Mouse (Mus musculus): ENCODE measurements around the gene Sphkap.

The Sphkap gene

GRCm38 (mm10) chr1:83297137-83298076 is 110.6 kb downstream of the Sphkap start:
- no peak for DNase-seq (ENCODE audit: low spot score)

- no peak for DNase-seq (ENCODE audit: low spot score)
These were observed 122.1 kb downstream of the Sphkap start for GRCm38 (mm10) chr1:83285866-83286265.

GRCm38 (mm10) chr1:83277044-83277443 is 131.0 kb downstream of the Sphkap start:
- peak; percentile 50 for DNase-seq (ENCODE audit: low spot score)

GRCm38 (mm10) chr1:83276637-83277036 is 131.4 kb downstream of the Sphkap start:
- DNase-seq (ENCODE audit: low spot score) = no peak

GRCm38 (mm10) chr1:83251746-83252145 is 156.3 kb downstream of the Sphkap start:
- DNase-seq (ENCODE audit: low spot score) = no peak

GRCm38 (mm10) chr1:83248235-83248746 is 159.7 kb downstream of the Sphkap start:
- no peak for DNase-seq (ENCODE audit: low spot score)

- no peak for DNase-seq (ENCODE audit: low spot score)
These were observed 180.1 kb downstream of the Sphkap start for GRCm38 (mm10) chr1:83227946-83228345.

GRCm38 (mm10) chr1:83224423-83224960 is 183.5 kb downstream of the Sphkap start:
- no peak for DNase-seq (ENCODE audit: low spot score)

GRCm38 (mm10) chr1:83223072-83223471 is 184.9 kb downstream of the Sphkap start:
- no peak for DNase-seq (ENCODE audit: low spot score)

- peak; percentile 11 for DNase-seq (ENCODE audit: low spot score)
These were observed 189.7 kb downstream of the Sphkap start for GRCm38 (mm10) chr1:83218260-83218659.

- DNase-seq (ENCODE audit: low spot score) = no peak
These were observed 198.0 kb downstream of the Sphkap start for GRCm38 (mm10) chr1:83209981-83210380.
